Mouse (Mus musculus): ENCODE measurements around the gene Vps13a. TPM values are rescaled to one million over a fixed set of nuclear protein-coding genes. Genes with fewer than 3 reads are reported as not detected.
"Not testable (repeated sequence)": the region's sequence is repeated elsewhere in the genome, so short reads cannot be mapped to it uniquely, and the experiment has no call there.

The Vps13a gene
- polyA plus RNA-seq, 2 experiments, result 7.8 to 9.6 TPM

DNA sequence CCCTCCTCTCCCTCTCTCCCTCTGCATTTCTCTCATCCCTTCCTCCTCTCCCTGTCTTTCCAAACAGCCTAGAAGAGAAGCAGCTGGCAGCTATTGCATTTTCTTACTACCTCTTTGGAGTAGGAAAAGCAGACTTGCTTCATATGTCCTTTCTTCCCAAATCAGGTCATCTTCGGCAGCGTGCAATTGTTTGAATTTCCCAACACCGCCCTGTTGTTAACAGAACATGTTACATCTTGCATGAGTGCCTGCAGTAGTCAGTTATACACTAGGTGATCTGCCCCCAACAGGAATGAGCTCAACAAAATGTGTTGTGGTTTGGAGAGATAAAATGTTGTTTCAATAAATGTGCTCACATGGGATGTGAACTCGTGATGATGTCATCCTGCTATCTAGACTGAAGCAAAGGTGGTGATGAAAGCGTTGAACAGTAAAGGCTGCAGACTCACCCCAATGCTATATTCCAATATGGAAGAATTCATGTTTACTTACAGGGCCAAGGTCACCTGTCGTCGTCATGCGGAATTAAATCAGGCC, 31.4 kb upstream of the Vps13a start:
- no peaks in the 10 kb centered on the region for H3K27me3 ChIP-seq (ENCODE audit: control insufficient read depth, insufficient read depth, low read length)
- DNase-seq (ENCODE audit: low spot score), result no peak
- H3K4me2 ChIP-seq (replicated peaks; ENCODE audit: low read depth, low read length, severe bottlenecking), result no peak overlapping the region
- H3K4me3 ChIP-seq (replicated peaks; ENCODE audit: low read length), result no peak overlapping the region
- WGBS, result 82% methylated on average over 8 of the region's 8 CpGs
- no peak overlapping the region for H3K27ac ChIP-seq (replicated peaks; ENCODE audit: low read depth, low read length)
- no peak overlapping the region for H3K9ac ChIP-seq (ENCODE audit: low read depth, low read length, severe bottlenecking)
- no peaks in the 10 kb centered on the region for H3K36me3 ChIP-seq (ENCODE audit: control insufficient read depth, insufficient read depth, low read length)
- ATAC-seq (ENCODE audit: low FRiP score, low read depth), result no peak
- H3K4me1 ChIP-seq (ENCODE audit: control insufficient read depth, insufficient read depth, low read length), result no peaks in the 10 kb centered on the region
- no peak for TF ChIP-seq POLR2A (IDR thresholded peaks at IDR 0.05; ENCODE audit: borderline replicate concordance, extremely low read depth, insufficient read depth, insufficient read length)
- no peaks in the 10 kb centered on the region for H3K9me3 ChIP-seq (ENCODE audit: control insufficient read depth, low read length)

- DNase-seq (ENCODE audit: low spot score), result no peak
- Histone ChIP-seq H3K9ac (ENCODE audit: low read depth, low read length, severe bottlenecking) (no peak overlapping the region), H3K27me3 (ENCODE audit: control insufficient read depth, insufficient read depth, low read length) (no peaks in the 10 kb centered on the region), H3K27ac (replicated peaks; ENCODE audit: low read depth, low read length) (no peak overlapping the region), H3K4me2 (replicated peaks; ENCODE audit: low read depth, low read length, severe bottlenecking) (no peak overlapping the region), H3K9me3 (ENCODE audit: control insufficient read depth, low read length) (no peaks in the 10 kb centered on the region), H3K4me1 (ENCODE audit: control insufficient read depth, insufficient read depth, low read length) (no peaks in the 10 kb centered on the region), H3K4me3 (replicated peaks; ENCODE audit: low read length) (no peak overlapping the region), H3K36me3 (ENCODE audit: control insufficient read depth, insufficient read depth, low read length) (no peaks in the 10 kb centered on the region)
- WGBS, result 29% methylated on average over 3 of the region's 3 CpGs
- TF ChIP-seq POLR2A (IDR thresholded peaks at IDR 0.05; ENCODE audit: borderline replicate concordance, extremely low read depth, insufficient read depth, insufficient read length), result no peak
- no peak for ATAC-seq (ENCODE audit: low FRiP score, low read depth)
Measured at GRCm38 (mm10) chr19:16805102-16805501, 24.4 kb upstream of the Vps13a start.

- no peaks in the 10 kb centered on the region for H3K4me1 ChIP-seq (ENCODE audit: control insufficient read depth, insufficient read depth, low read length)
- WGBS, result 40% methylated on average over 1 of the region's 11 CpGs
- no peak overlapping the region for H3K9ac ChIP-seq (ENCODE audit: low read depth, low read length, severe bottlenecking)
- H3K27ac ChIP-seq (replicated peaks; ENCODE audit: low read depth, low read length), result no peak overlapping the region
- DNase-seq (ENCODE audit: low spot score) (no peak), ATAC-seq (ENCODE audit: low FRiP score, low read depth) (no peak)
- H3K9me3 ChIP-seq (ENCODE audit: control insufficient read depth, low read length), result no peaks in the 10 kb centered on the region
- no peaks in the 10 kb centered on the region for H3K36me3 ChIP-seq (ENCODE audit: control insufficient read depth, insufficient read depth, low read length)
- H3K27me3 ChIP-seq (ENCODE audit: control insufficient read depth, insufficient read depth, low read length), result no peaks in the 10 kb centered on the region
- no peak overlapping the region for H3K4me2 ChIP-seq (replicated peaks; ENCODE audit: low read depth, low read length, severe bottlenecking)
- TF ChIP-seq POLR2A (IDR thresholded peaks at IDR 0.05; ENCODE audit: borderline replicate concordance, extremely low read depth, insufficient read depth, insufficient read length), result no peak
- H3K4me3 ChIP-seq (replicated peaks; ENCODE audit: low read length), result no peak overlapping the region
Measured at GRCm38 (mm10) chr19:16804578-16804977, 23.8 kb upstream of the Vps13a start.

DNA sequence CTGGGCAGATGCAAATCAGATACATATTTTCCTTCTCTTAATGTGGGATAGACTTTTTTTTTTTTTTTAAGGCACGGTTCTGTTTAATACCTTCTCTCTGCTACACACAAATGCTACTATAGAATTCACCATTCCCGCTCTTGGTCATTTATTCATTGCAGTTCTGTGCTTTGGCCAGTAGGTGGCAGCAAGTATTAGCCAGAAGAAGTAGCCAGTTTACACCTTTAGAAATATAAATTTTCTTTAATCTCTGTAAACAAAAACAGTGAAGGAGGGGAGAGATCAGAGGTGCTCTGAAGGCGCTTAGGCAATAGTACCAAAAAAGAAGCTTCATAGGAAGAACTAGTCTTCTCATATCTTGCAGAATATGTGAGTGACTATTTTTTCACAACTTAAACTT, 22.0 kb upstream of the Vps13a start:
- WGBS, result 3% methylated on average over 3 of the region's 3 CpGs
- Histone ChIP-seq H3K4me1 (ENCODE audit: control insufficient read depth, insufficient read depth, low read length) (no peaks in the 10 kb centered on the region), H3K4me2 (replicated peaks; ENCODE audit: low read depth, low read length, severe bottlenecking) (no peak overlapping the region), H3K9ac (ENCODE audit: low read depth, low read length, severe bottlenecking) (no peak overlapping the region), H3K27ac (replicated peaks; ENCODE audit: low read depth, low read length) (no peak overlapping the region), H3K27me3 (ENCODE audit: control insufficient read depth, insufficient read depth, low read length) (no peaks in the 10 kb centered on the region), H3K9me3 (ENCODE audit: control insufficient read depth, low read length) (no peaks in the 10 kb centered on the region), H3K36me3 (ENCODE audit: control insufficient read depth, insufficient read depth, low read length) (no peaks in the 10 kb centered on the region), H3K4me3 (replicated peaks; ENCODE audit: low read length) (no peak overlapping the region)
- no peak for TF ChIP-seq POLR2A (IDR thresholded peaks at IDR 0.05; ENCODE audit: borderline replicate concordance, extremely low read depth, insufficient read depth, insufficient read length)
- DNase-seq (ENCODE audit: low spot score) (peak; percentile 48), ATAC-seq (ENCODE audit: low FRiP score, low read depth) (no peak)

GRCm38 (mm10) chr19:16802123-16802522, 21.4 kb upstream of the Vps13a start:
- Histone ChIP-seq H3K4me1 (ENCODE audit: control insufficient read depth, insufficient read depth, low read length) (no peaks in the 10 kb centered on the region), H3K36me3 (ENCODE audit: control insufficient read depth, insufficient read depth, low read length) (no peaks in the 10 kb centered on the region), H3K9me3 (ENCODE audit: control insufficient read depth, low read length) (no peaks in the 10 kb centered on the region), H3K27ac (replicated peaks; ENCODE audit: low read depth, low read length) (no peak overlapping the region), H3K9ac (ENCODE audit: low read depth, low read length, severe bottlenecking) (no peak overlapping the region), H3K27me3 (ENCODE audit: control insufficient read depth, insufficient read depth, low read length) (no peaks in the 10 kb centered on the region), H3K4me3 (replicated peaks; ENCODE audit: low read length) (no peak overlapping the region), H3K4me2 (replicated peaks; ENCODE audit: low read depth, low read length, severe bottlenecking) (no peak overlapping the region)
- no peak for ATAC-seq (ENCODE audit: low FRiP score, low read depth)
- no peak for DNase-seq (ENCODE audit: low spot score)
- 74% methylated on average over 3 of the region's 3 CpGs for WGBS
- no peak for TF ChIP-seq POLR2A (IDR thresholded peaks at IDR 0.05; ENCODE audit: borderline replicate concordance, extremely low read depth, insufficient read depth, insufficient read length)

- H3K9me3 ChIP-seq (ENCODE audit: control insufficient read depth, low read length), result no peaks in the 10 kb centered on the region
- no peaks in the 10 kb centered on the region for H3K36me3 ChIP-seq (ENCODE audit: control insufficient read depth, insufficient read depth, low read length)
- WGBS, result 74% methylated on average over 4 of the region's 4 CpGs
- no peak overlapping the region for H3K27ac ChIP-seq (replicated peaks; ENCODE audit: low read depth, low read length)
- no peaks in the 10 kb centered on the region for H3K27me3 ChIP-seq (ENCODE audit: control insufficient read depth, insufficient read depth, low read length)
- no peak overlapping the region for H3K4me3 ChIP-seq (replicated peaks; ENCODE audit: low read length)
- H3K9ac ChIP-seq (ENCODE audit: low read depth, low read length, severe bottlenecking), result no peak overlapping the region
- no peaks in the 10 kb centered on the region for H3K4me1 ChIP-seq (ENCODE audit: control insufficient read depth, insufficient read depth, low read length)
- TF ChIP-seq POLR2A (IDR thresholded peaks at IDR 0.05; ENCODE audit: borderline replicate concordance, extremely low read depth, insufficient read depth, insufficient read length), result no peak
- ATAC-seq (ENCODE audit: low FRiP score, low read depth), result no peak
- DNase-seq (ENCODE audit: low spot score), result no peak
- no peak overlapping the region for H3K4me2 ChIP-seq (replicated peaks; ENCODE audit: low read depth, low read length, severe bottlenecking)
Measured at GRCm38 (mm10) chr19:16797923-16798322, 17.2 kb upstream of the Vps13a start.

DNA sequence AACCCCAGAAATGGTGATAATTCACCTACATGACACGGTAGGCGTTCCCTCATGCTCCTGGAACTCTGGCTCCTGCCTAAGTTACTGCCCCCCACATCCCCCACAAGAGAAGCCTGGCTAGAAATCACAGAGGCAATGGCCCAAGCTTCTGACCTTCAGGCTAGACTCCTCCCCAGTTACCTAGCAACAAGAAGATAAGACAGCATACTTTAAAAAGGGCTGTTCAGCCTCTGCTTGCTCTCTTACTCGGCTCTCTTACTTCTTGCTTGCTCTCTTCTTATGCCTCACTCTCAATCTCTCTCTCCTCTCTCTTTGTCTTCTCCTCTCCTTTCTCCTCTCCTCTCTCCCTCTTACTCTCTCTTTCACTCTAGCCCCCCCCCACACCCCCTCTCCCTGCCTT, 13.8 kb upstream of the Vps13a start:
- H3K4me2 ChIP-seq (replicated peaks; ENCODE audit: low read depth, low read length, severe bottlenecking), result not testable (repeated sequence)
- 87% methylated on average over 3 of the region's 3 CpGs for WGBS

More for the DNA sequence above, 13.8 kb upstream of the Vps13a start:
- H3K4me1 ChIP-seq (ENCODE audit: control insufficient read depth, insufficient read depth, low read length); H3K4me3 ChIP-seq (replicated peaks; ENCODE audit: low read length); H3K27ac ChIP-seq (replicated peaks; ENCODE audit: low read depth, low read length); ATAC-seq (ENCODE audit: low FRiP score, low read depth); H3K9ac ChIP-seq (ENCODE audit: low read depth, low read length, severe bottlenecking); H3K9me3 ChIP-seq (ENCODE audit: control insufficient read depth, low read length); DNase-seq (ENCODE audit: low spot score); H3K36me3 ChIP-seq (ENCODE audit: control insufficient read depth, insufficient read depth, low read length); H3K27me3 ChIP-seq (ENCODE audit: control insufficient read depth, insufficient read depth, low read length): not testable (repeated sequence)

Measured in limb, embryonic 14.5 days (tissue).